Mouse (Mus musculus): ENCODE measurements around the gene Ctf1. TPM values are rescaled to one million over a fixed set of nuclear protein-coding genes. Genes with fewer than 3 reads are reported as not detected.
"Not testable (repeated sequence)": the region's sequence is repeated elsewhere in the genome, so short reads cannot be mapped to it uniquely, and the experiment has no call there.

Ctf1 gene
- polyA plus RNA-seq, 1 experiment: 20.1 TPM

GRCm38 (mm10) chr7:127691221-127691989 is 21.1 kb upstream of the Ctf1 start:
- peak; percentile 43; the same call in 1 of the 2 replicates for TF ChIP-seq POLR2A (IDR thresholded peaks at IDR 0.05; ENCODE audit: borderline replicate concordance, extremely low read depth, low read depth, low read length)
- TF ChIP-seq CTCF (IDR thresholded peaks at IDR 0.05; ENCODE audit: insufficient read depth, low read length): no peak
- peak; percentile 72 for DNase-seq

GRCm38 (mm10) chr7:127693290-127693689 is 19.2 kb upstream of the Ctf1 start:
- TF ChIP-seq CTCF (IDR thresholded peaks at IDR 0.05; ENCODE audit: insufficient read depth, low read length) (no peak), POLR2A (IDR thresholded peaks at IDR 0.05; ENCODE audit: borderline replicate concordance, extremely low read depth, low read depth, low read length) (no peak)
- 93% methylated on average over 8 of the region's 8 CpGs for WGBS
- H3K4me1 ChIP-seq (ENCODE audit: control insufficient read depth, insufficient read depth, low read length): no peaks in the 10 kb centered on the region
- no peak for DNase-seq
- H3K4me3 ChIP-seq (replicated peaks; ENCODE audit: extremely low read depth, low read depth, low read length): no peak overlapping the region

More at GRCm38 (mm10) chr7:127691221-127691989, 21.1 kb upstream of the Ctf1 start:
- Histone ChIP-seq H3K4me1 (ENCODE audit: control insufficient read depth, insufficient read depth, low read length) (no peaks in the 10 kb centered on the region), H3K4me3 (replicated peaks; ENCODE audit: extremely low read depth, low read depth, low read length) (peak overlapping the region; percentile 41)
- 16% methylated on average over 15 of the region's 15 CpGs for WGBS

GRCm38 (mm10) chr7:127693730-127694129 is 18.8 kb upstream of the Ctf1 start:
- not testable (repeated sequence) for H3K4me3 ChIP-seq (replicated peaks; ENCODE audit: extremely low read depth, low read depth, low read length); H3K4me1 ChIP-seq (ENCODE audit: control insufficient read depth, insufficient read depth, low read length); DNase-seq
- 89% methylated on average over 7 of the region's 7 CpGs for WGBS

GRCm38 (mm10) chr7:127698986-127699385 is 13.6 kb upstream of the Ctf1 start:
- TF ChIP-seq CTCF (IDR thresholded peaks at IDR 0.05; ENCODE audit: insufficient read depth, low read length) (no peak), POLR2A (IDR thresholded peaks at IDR 0.05; ENCODE audit: borderline replicate concordance, extremely low read depth, low read depth, low read length) (no peak)
- Histone ChIP-seq H3K4me1 (ENCODE audit: control insufficient read depth, insufficient read depth, low read length) (peaks cover 2% of the 10 kb centered on the region; the same call in 1 of the 2 replicates), H3K4me3 (replicated peaks; ENCODE audit: extremely low read depth, low read depth, low read length) (no peak overlapping the region)
- DNase-seq: no peak
- WGBS: 79% methylated on average over 6 of the region's 6 CpGs

GRCm38 (mm10) chr7:127700712-127701331 is 11.7 kb upstream of the Ctf1 start:
- TF ChIP-seq POLR2A (IDR thresholded peaks at IDR 0.05; ENCODE audit: borderline replicate concordance, extremely low read depth, low read depth, low read length) (no peak), CTCF (IDR thresholded peaks at IDR 0.05; ENCODE audit: insufficient read depth, low read length) (no peak)
- peaks cover 2% of the 10 kb centered on the region; the same call in 1 of the 2 replicates for H3K4me1 ChIP-seq (ENCODE audit: control insufficient read depth, insufficient read depth, low read length)
- 41% methylated on average over 3 of the region's 3 CpGs for whole genome bisulfite sequencing
- no peak overlapping the region for H3K4me3 ChIP-seq (replicated peaks; ENCODE audit: extremely low read depth, low read depth, low read length)
- DNase-seq: no peak

GRCm38 (mm10) chr7:127703561-127704178 is 8.9 kb upstream of the Ctf1 start:
- WGBS: 90% methylated on average over 8 of the region's 8 CpGs
- Histone ChIP-seq H3K4me1 (ENCODE audit: control insufficient read depth, insufficient read depth, low read length) (peaks cover 6% of the 10 kb centered on the region), H3K4me3 (replicated peaks; ENCODE audit: extremely low read depth, low read depth, low read length) (no peak overlapping the region)
- DNase-seq: no peak
- no peak for TF ChIP-seq POLR2A (IDR thresholded peaks at IDR 0.05; ENCODE audit: borderline replicate concordance, extremely low read depth, low read depth, low read length)
- no peak for TF ChIP-seq CTCF (IDR thresholded peaks at IDR 0.05; ENCODE audit: insufficient read depth, low read length)

- no peak for DNase-seq
- no peak overlapping the region for H3K4me3 ChIP-seq (replicated peaks; ENCODE audit: extremely low read depth, low read depth, low read length)
- H3K4me1 ChIP-seq (ENCODE audit: control insufficient read depth, insufficient read depth, low read length): peaks cover 6% of the 10 kb centered on the region
- TF ChIP-seq POLR2A (IDR thresholded peaks at IDR 0.05; ENCODE audit: borderline replicate concordance, extremely low read depth, low read depth, low read length) (no peak), CTCF (IDR thresholded peaks at IDR 0.05; ENCODE audit: insufficient read depth, low read length) (no peak)
- WGBS: 83% methylated on average over 6 of the region's 6 CpGs
Measured at GRCm38 (mm10) chr7:127704598-127704997, 7.9 kb upstream of the Ctf1 start.

- 81% methylated on average over 4 of the region's 4 CpGs for WGBS
- no peak for DNase-seq
- H3K4me3 ChIP-seq (replicated peaks; ENCODE audit: extremely low read depth, low read depth, low read length): no peak overlapping the region
- TF ChIP-seq POLR2A (IDR thresholded peaks at IDR 0.05; ENCODE audit: borderline replicate concordance, extremely low read depth, low read depth, low read length): no peak
- no peak for TF ChIP-seq CTCF (IDR thresholded peaks at IDR 0.05; ENCODE audit: insufficient read depth, low read length)
- H3K4me1 ChIP-seq (ENCODE audit: control insufficient read depth, insufficient read depth, low read length): peaks cover 6% of the 10 kb centered on the region
Measured at GRCm38 (mm10) chr7:127705706-127706105, 6.8 kb upstream of the Ctf1 start.

- WGBS: 46% methylated on average over 22 of the region's 22 CpGs
- H3K4me1 ChIP-seq (ENCODE audit: control insufficient read depth, insufficient read depth, low read length): peaks cover 3% of the 10 kb centered on the region
- H3K4me3 ChIP-seq (replicated peaks; ENCODE audit: extremely low read depth, low read depth, low read length): peak overlapping the region; percentile 64
- TF ChIP-seq CTCF (IDR thresholded peaks at IDR 0.05; ENCODE audit: insufficient read depth, low read length) (no peak), POLR2A (IDR thresholded peaks at IDR 0.05; ENCODE audit: borderline replicate concordance, extremely low read depth, low read depth, low read length) (no peak)
- DNase-seq: no peak
Measured at GRCm38 (mm10) chr7:127707045-127707956, 5.2 kb upstream of the Ctf1 start.

All from lung, adult 2 months (tissue).